Mouse (Mus musculus) intestine, embryonic 16.5 days (tissue): ENCODE measurements at regions not wholly inside any gene's neighbourhood (a gene's known extent, or its start where the extent isn't known, plus 50 kb on each side); places are given as distances from the start of the nearest gene placed in this dataset.
A peak's percentile ranks its signal among the peaks of the same experiment; 100 is the strongest.

ENCODE experiments used
- ATAC-seq: fragments of 200-750 bp; cut with Nextera tagmentation; 2 replicates; pipeline ENCODE4 v1.8.0; 2017; ENCODE audit warnings: moderate TSS enrichment, moderate library complexity
- H3K27ac ChIP-seq: fragments of 300-500 bp; sonication (generic); 2 replicates; pipeline ENCODE4 v1.5.1; 2014; ENCODE audit warnings: mild to moderate bottlenecking, low read length
- H3K27me3 ChIP-seq: fragments of 300-500 bp; sonication (generic); replicated peaks from 2 replicates; pipeline ENCODE4 v1.6.1; 2014; ENCODE audit warnings: low read length, control low read depth, mixed read lengths; ENCODE audit not compliant: control insufficient read depth, insufficient read depth
- H3K36me3 ChIP-seq: fragments of 300-500 bp; sonication (generic); 2 replicates; pipeline ENCODE4 v1.6.1; 2014; ENCODE audit warnings: low read length, control low read depth; ENCODE audit not compliant: control insufficient read depth, insufficient read depth
- H3K4me1 ChIP-seq: fragments of 300-500 bp; sonication (generic); 2 replicates; pipeline ENCODE4 v1.6.1; 2014; ENCODE audit warnings: low read length, control low read depth, mixed read lengths; ENCODE audit not compliant: control insufficient read depth, insufficient read depth
- H3K4me2 ChIP-seq: fragments of 300-500 bp; sonication (generic); 2 replicates; pipeline ENCODE4 v1.6.1; 2014; ENCODE audit warnings: low read depth, low read length, control low read depth
- H3K4me3 ChIP-seq: fragments of 300-500 bp; sonication (generic); 2 replicates; pipeline ENCODE4 v1.5.1; 2014; ENCODE audit warnings: mild to moderate bottlenecking, low read length
- H3K9ac ChIP-seq: fragments of 300-500 bp; sonication (generic); 2 replicates; pipeline ENCODE4 v1.6.1; 2014; ENCODE audit warnings: low read depth, low read length
- H3K9me3 ChIP-seq: fragments of 300-500 bp; sonication (generic); 2 replicates; pipeline ENCODE4 v1.6.1; 2016; ENCODE audit warnings: low read length, control low read depth; ENCODE audit not compliant: control insufficient read depth
- WGBS: fragments of 180-500 bp; shearing (Covaris S2); extraction: QIAGEN DNeasy Blood & Tissue Kit; methylation state at CpG from one replicate; pipeline ENCODE4 v1.1.7; 2014; 5-methylcytosine and 5-hydroxymethylcytosine counted together

- WGBS: 73% methylated on average over 17 of the region's 17 CpGs
- Histone ChIP-seq H3K9ac (no peak overlapping the region), H3K4me3 (no peak overlapping the region), H3K36me3 (no peaks in the 10 kb centered on the region), H3K4me2 (no peak overlapping the region), H3K4me1 (no peaks in the 10 kb centered on the region; the same call in 1 of the 2 replicates), H3K9me3 (no peaks in the 10 kb centered on the region), H3K27ac (no peak overlapping the region), H3K27me3 (no peaks in the 10 kb centered on the region)
- ATAC-seq: no peak
Measured at GRCm38 (mm10) chr16:87783561-87784304, 85.0 kb downstream of the Bach1 start.

- H3K27ac ChIP-seq: no peak overlapping the region
- no peaks in the 10 kb centered on the region for H3K27me3 ChIP-seq
- H3K4me3 ChIP-seq: no peak overlapping the region
- no peak overlapping the region for H3K4me2 ChIP-seq
- no peaks in the 10 kb centered on the region; the same call in 1 of the 2 replicates for H3K4me1 ChIP-seq
- H3K36me3 ChIP-seq: no peaks in the 10 kb centered on the region
- no peak overlapping the region for H3K9ac ChIP-seq
- ATAC-seq: peak; percentile 75
- no peaks in the 10 kb centered on the region for H3K9me3 ChIP-seq
- 47% methylated on average over 13 of the region's 13 CpGs for WGBS
Measured at GRCm38 (mm10) chr16:87784405-87784994, 85.8 kb downstream of the Bach1 start.

- WGBS: 77% methylated on average over 10 of the region's 10 CpGs
- Histone ChIP-seq H3K4me1 (no peaks in the 10 kb centered on the region), H3K9ac (no peak overlapping the region), H3K36me3 (no peaks in the 10 kb centered on the region), H3K9me3 (no peaks in the 10 kb centered on the region), H3K4me2 (no peak overlapping the region), H3K4me3 (no peak overlapping the region), H3K27ac (no peak overlapping the region), H3K27me3 (no peaks in the 10 kb centered on the region)
- no peak for ATAC-seq
Measured at GRCm38 (mm10) chr16:87789539-87789938, 90.8 kb downstream of the Bach1 start.

- Histone ChIP-seq H3K4me2 (no peak overlapping the region), H3K27me3 (no peaks in the 10 kb centered on the region), H3K36me3 (no peaks in the 10 kb centered on the region), H3K4me1 (no peaks in the 10 kb centered on the region), H3K9ac (no peak overlapping the region), H3K27ac (no peak overlapping the region), H3K9me3 (no peaks in the 10 kb centered on the region), H3K4me3 (no peak overlapping the region)
- no peak for ATAC-seq
- WGBS: 36% methylated on average over 6 of the region's 6 CpGs
Measured at GRCm38 (mm10) chr16:87789957-87790356, 91.2 kb downstream of the Bach1 start.

- Histone ChIP-seq H3K4me1 (0 out of 2 replicates have a peak, but pooled peaks cover 3% of the 10 kb centered on the region), H3K36me3 (no peaks in the 10 kb centered on the region), H3K4me2 (peak overlapping the region; percentile 66), H3K27ac (no peak overlapping the region), H3K9me3 (no peaks in the 10 kb centered on the region), H3K27me3 (no peaks in the 10 kb centered on the region), H3K4me3 (peak overlapping the region; percentile 43), H3K9ac (peak overlapping the region; percentile 52; the same call in 1 of the 2 replicates)
- ATAC-seq: peak; percentile 91
- 9% methylated on average over 20 of the region's 20 CpGs for WGBS
Measured at GRCm38 (mm10) chr16:87796514-87797248, 97.9 kb downstream of the Bach1 start.

- H3K9me3 ChIP-seq: no peaks in the 10 kb centered on the region
- H3K9ac ChIP-seq: no peak overlapping the region
- no peaks in the 10 kb centered on the region for H3K27me3 ChIP-seq
- no peak for ATAC-seq
- H3K4me1 ChIP-seq: no peaks in the 10 kb centered on the region
- H3K4me3 ChIP-seq: no peak overlapping the region
- WGBS: 91% methylated on average over 4 of the region's 4 CpGs
- no peak overlapping the region for H3K4me2 ChIP-seq
- H3K27ac ChIP-seq: no peak overlapping the region
- H3K36me3 ChIP-seq: no peaks in the 10 kb centered on the region
Measured at GRCm38 (mm10) chr16:87802317-87802716, 103.6 kb downstream of the Bach1 start.

- no peak for ATAC-seq
Measured at GRCm38 (mm10) chr16:87817590-87817989, 118.8 kb downstream of the Bach1 start.

GRCm38 (mm10) chr16:87834296-87834695 lies 135.6 kb downstream of the Bach1 start:
- Histone ChIP-seq H3K36me3 (no peaks in the 10 kb centered on the region), H3K9me3 (no peaks in the 10 kb centered on the region), H3K9ac (no peak overlapping the region), H3K4me3 (no peak overlapping the region), H3K27me3 (no peaks in the 10 kb centered on the region), H3K27ac (no peak overlapping the region), H3K4me2 (no peak overlapping the region), H3K4me1 (no peaks in the 10 kb centered on the region)
- ATAC-seq: no peak
- 48% methylated on average over 7 of the region's 7 CpGs for WGBS

More at GRCm38 (mm10) chr16:87817590-87817989, 118.8 kb downstream of the Bach1 start:
- WGBS: 48% methylated on average over 8 of the region's 8 CpGs
- Histone ChIP-seq H3K9ac (no peak overlapping the region), H3K9me3 (no peaks in the 10 kb centered on the region), H3K4me2 (no peak overlapping the region), H3K4me1 (no peaks in the 10 kb centered on the region), H3K27ac (no peak overlapping the region), H3K4me3 (no peak overlapping the region), H3K27me3 (no peaks in the 10 kb centered on the region), H3K36me3 (no peaks in the 10 kb centered on the region)

- Histone ChIP-seq H3K4me2 (0 out of 2 replicates have a peak overlapping the region, but pooled peaks have one; percentile 27), H3K4me3 (no peak overlapping the region), H3K9ac (peak overlapping the region; percentile 48; the same call in 1 of the 2 replicates), H3K9me3 (no peaks in the 10 kb centered on the region), H3K27ac (no peak overlapping the region), H3K27me3 (0 out of 2 replicates have a peak, but pooled peaks cover 2% of the 10 kb centered on the region), H3K4me1 (no peaks in the 10 kb centered on the region), H3K36me3 (no peaks in the 10 kb centered on the region)
- WGBS: 14% methylated on average over 16 of the region's 16 CpGs
- ATAC-seq: peak; percentile 67
Measured at GRCm38 (mm10) chr16:87840949-87841546, 142.3 kb downstream of the Bach1 start.
